Mouse (Mus musculus): ENCODE data around the gene Htra1. TPM values are rescaled to one million over a fixed set of nuclear protein-coding genes. Genes with fewer than 3 reads are reported as not detected.

Htra1 gene
- polyA plus RNA-seq, 1 experiment = 176 TPM

DNA sequence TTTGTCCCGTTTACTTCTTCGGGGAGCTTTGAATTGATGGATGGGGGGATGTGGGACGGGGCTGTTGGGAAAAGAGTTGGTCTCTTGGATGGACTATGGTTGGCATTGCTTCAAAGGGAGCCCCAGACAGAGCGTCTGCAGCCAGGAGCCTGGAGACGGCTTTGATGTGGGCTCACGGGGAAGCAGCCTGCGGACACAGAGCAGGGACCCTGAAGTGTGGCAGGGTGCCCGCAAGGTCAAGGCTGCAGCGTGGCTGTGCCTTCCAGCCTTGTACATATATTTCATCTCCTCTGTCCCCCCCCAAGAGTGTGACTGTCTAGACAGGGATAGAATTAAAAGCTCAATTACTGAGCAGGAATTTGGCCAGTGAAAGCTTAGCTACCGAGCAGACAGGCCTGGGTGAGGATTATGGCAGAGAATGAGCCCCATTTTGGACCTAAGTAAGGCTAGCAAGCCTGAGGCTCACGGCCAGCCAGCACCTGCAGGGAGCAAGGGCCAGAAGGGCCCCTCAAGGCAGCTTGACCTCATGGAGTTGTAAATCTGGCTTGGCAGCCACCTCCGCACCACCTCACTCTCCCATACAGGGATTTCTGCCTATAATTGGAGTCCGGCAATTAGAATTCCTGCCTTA is 40.5 kb downstream of the Htra1 start:
- TF ChIP-seq REST (IDR thresholded peaks at IDR 0.05; ENCODE audit: insufficient read depth, insufficient read length) (no peak), MAX (IDR thresholded peaks at IDR 0.05; ENCODE audit: low read depth) (no peak), E2F4 (IDR thresholded peaks at IDR 0.05; ENCODE audit: insufficient read depth) (no peak), POLR2A (IDR thresholded peaks at IDR 0.05; ENCODE audit: insufficient read length, low read depth) (no peak), USF1 (IDR thresholded peaks at IDR 0.05; ENCODE audit: low read depth) (no peak), MYOD1 (IDR thresholded peaks at IDR 0.05; ENCODE audit: control insufficient read depth in 1 of 3, insufficient read length in 2 of 3, low read depth in 2 of 3) (no peak), SRF (IDR thresholded peaks at IDR 0.05; ENCODE audit: control insufficient read depth, insufficient read length, low read depth) (no peak), TCF12 (IDR thresholded peaks at IDR 0.05; ENCODE audit: insufficient read depth, poor library complexity, severe bottlenecking) (no peak), MYOG (IDR thresholded peaks at IDR 0.05; ENCODE audit: control insufficient read depth in 1 of 3, insufficient read depth in 1 of 3, insufficient read length in 2 of 3, low read depth in 2 of 3) (no peak), TCF3 (IDR thresholded peaks at IDR 0.05; ENCODE audit: insufficient read length, low read depth) (no peak), POLR2AphosphoS2 (IDR thresholded peaks at IDR 0.05; ENCODE audit: insufficient read length, low read depth) (no peak), CEBPB (IDR thresholded peaks at IDR 0.05; ENCODE audit: insufficient read depth, poor library complexity, severe bottlenecking) (no peak)
- Histone ChIP-seq H3K36me3 (ENCODE audit: control insufficient read depth, insufficient read depth) (peaks cover 21% of the 10 kb centered on the region), H3K27me3 (ENCODE audit: control insufficient read depth, insufficient read depth, insufficient read length) (no peaks in the 10 kb centered on the region), H3ac (ENCODE audit: control insufficient read depth, insufficient read length) (no peak overlapping the region), H3K4me2 (ENCODE audit: low read depth) (no peak overlapping the region), H3K79me2 (ENCODE audit: control insufficient read depth, insufficient read depth) (no peaks in the 10 kb centered on the region), H3K4me3 (no peak overlapping the region)

GRCm38 (mm10) chr7:130977794-130978521 is 42.0 kb downstream of the Htra1 start:
- peak overlapping the region; percentile 9 for H3K4me2 ChIP-seq (ENCODE audit: low read depth)
- no peak overlapping the region for H3ac ChIP-seq (ENCODE audit: control insufficient read depth, insufficient read length)
- H3K36me3 ChIP-seq (ENCODE audit: control insufficient read depth, insufficient read depth) = peaks cover 20% of the 10 kb centered on the region
- H3K27me3 ChIP-seq (ENCODE audit: control insufficient read depth, insufficient read depth, insufficient read length) = no peaks in the 10 kb centered on the region
- TF ChIP-seq MYOD1 (IDR thresholded peaks at IDR 0.05; ENCODE audit: control insufficient read depth in 1 of 3, insufficient read length in 2 of 3, low read depth in 2 of 3) (peak in 1 of 3 experiments; percentile 24), USF1 (IDR thresholded peaks at IDR 0.05; ENCODE audit: low read depth) (no peak), POLR2AphosphoS2 (IDR thresholded peaks at IDR 0.05; ENCODE audit: insufficient read length, low read depth) (peak; percentile 42), MAX (IDR thresholded peaks at IDR 0.05; ENCODE audit: low read depth) (no peak), POLR2A (IDR thresholded peaks at IDR 0.05; ENCODE audit: insufficient read length, low read depth) (peak; percentile 19), SRF (IDR thresholded peaks at IDR 0.05; ENCODE audit: control insufficient read depth, insufficient read length, low read depth) (no peak)
- H3K79me2 ChIP-seq (ENCODE audit: control insufficient read depth, insufficient read depth) = no peaks in the 10 kb centered on the region
- H3K4me3 ChIP-seq = no peak overlapping the region

GRCm38 (mm10) chr7:130978545-130978944 is 42.6 kb downstream of the Htra1 start:
- H3K4me2 ChIP-seq (ENCODE audit: low read depth) = no peak overlapping the region
- peaks cover 21% of the 10 kb centered on the region for H3K36me3 ChIP-seq (ENCODE audit: control insufficient read depth, insufficient read depth)
- H3K27me3 ChIP-seq (ENCODE audit: control insufficient read depth, insufficient read depth, insufficient read length) = no peaks in the 10 kb centered on the region
- TF ChIP-seq POLR2A (IDR thresholded peaks at IDR 0.05; ENCODE audit: insufficient read length, low read depth) = no peak
- no peak for TF ChIP-seq MYOD1 (IDR thresholded peaks at IDR 0.05; ENCODE audit: control insufficient read depth in 1 of 3, insufficient read length in 2 of 3, low read depth in 2 of 3)
- no peak for TF ChIP-seq REST (IDR thresholded peaks at IDR 0.05; ENCODE audit: insufficient read depth, insufficient read length)
- no peak for TF ChIP-seq CEBPB (IDR thresholded peaks at IDR 0.05; ENCODE audit: insufficient read depth, poor library complexity, severe bottlenecking)
- no peak for TF ChIP-seq POLR2AphosphoS2 (IDR thresholded peaks at IDR 0.05; ENCODE audit: insufficient read length, low read depth)
- TF ChIP-seq SRF (IDR thresholded peaks at IDR 0.05; ENCODE audit: control insufficient read depth, insufficient read length, low read depth) = no peak
- TF ChIP-seq E2F4 (IDR thresholded peaks at IDR 0.05; ENCODE audit: insufficient read depth) = no peak
- no peak for TF ChIP-seq TCF12 (IDR thresholded peaks at IDR 0.05; ENCODE audit: insufficient read depth, poor library complexity, severe bottlenecking)
- TF ChIP-seq MAX (IDR thresholded peaks at IDR 0.05; ENCODE audit: low read depth) = no peak
- no peak overlapping the region for H3ac ChIP-seq (ENCODE audit: control insufficient read depth, insufficient read length)
- H3K79me2 ChIP-seq (ENCODE audit: control insufficient read depth, insufficient read depth) = no peaks in the 10 kb centered on the region
- no peak overlapping the region for H3K4me3 ChIP-seq

- Histone ChIP-seq H3ac (ENCODE audit: control insufficient read depth, insufficient read length) (no peak overlapping the region), H3K4me2 (ENCODE audit: low read depth) (peak overlapping the region; percentile 10), H3K79me2 (ENCODE audit: control insufficient read depth, insufficient read depth) (no peaks in the 10 kb centered on the region), H3K4me3 (no peak overlapping the region), H3K36me3 (ENCODE audit: control insufficient read depth, insufficient read depth) (peaks cover 12% of the 10 kb centered on the region), H3K27me3 (ENCODE audit: control insufficient read depth, insufficient read depth, insufficient read length) (no peaks in the 10 kb centered on the region)
- TF ChIP-seq POLR2AphosphoS2 (IDR thresholded peaks at IDR 0.05; ENCODE audit: insufficient read length, low read depth) (no peak), MYOD1 (IDR thresholded peaks at IDR 0.05; ENCODE audit: control insufficient read depth in 1 of 3, insufficient read length in 2 of 3, low read depth in 2 of 3) (peak in 2 of 3 experiments; percentile 55 to 79), TCF12 (IDR thresholded peaks at IDR 0.05; ENCODE audit: insufficient read depth, poor library complexity, severe bottlenecking) (peak; percentile 23), REST (IDR thresholded peaks at IDR 0.05; ENCODE audit: insufficient read depth, insufficient read length) (no peak), MYOG (IDR thresholded peaks at IDR 0.05; ENCODE audit: control insufficient read depth in 1 of 3, insufficient read depth in 1 of 3, insufficient read length in 2 of 3, low read depth in 2 of 3) (peak in 1 of 3 experiments; percentile 74)
Measured at GRCm38 (mm10) chr7:130980130-130980529, 44.2 kb downstream of the Htra1 start.

DNA sequence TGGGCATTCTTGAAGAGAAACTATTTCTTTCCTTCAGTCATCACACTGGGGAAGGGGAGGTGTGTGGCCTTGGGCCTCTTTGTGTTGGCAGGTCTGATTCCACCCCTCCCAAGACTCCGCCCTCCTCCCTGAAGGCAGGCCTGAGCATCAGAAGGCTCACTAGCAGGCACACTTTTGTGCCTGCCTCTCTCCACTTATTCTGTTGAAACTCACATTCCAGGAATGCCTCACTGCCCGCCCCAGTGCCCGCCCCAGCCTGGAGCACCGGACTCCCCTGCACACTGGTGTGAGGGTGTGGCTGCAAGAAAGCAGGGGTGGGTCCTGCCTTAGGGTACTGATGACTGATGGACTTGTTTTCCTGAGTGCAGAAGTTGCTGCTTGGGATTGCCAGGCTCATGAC is 46.5 kb downstream of the Htra1 start:
- no peaks in the 10 kb centered on the region for H3K27me3 ChIP-seq (ENCODE audit: control insufficient read depth, insufficient read depth, insufficient read length)
- H3ac ChIP-seq (ENCODE audit: control insufficient read depth, insufficient read length) = no peak overlapping the region
- H3K4me2 ChIP-seq (ENCODE audit: low read depth) = peak overlapping the region; percentile 27
- TF ChIP-seq CEBPB (IDR thresholded peaks at IDR 0.05; ENCODE audit: insufficient read depth, poor library complexity, severe bottlenecking) = no peak
- TF ChIP-seq TCF3 (IDR thresholded peaks at IDR 0.05; ENCODE audit: insufficient read length, low read depth) = no peak
- no peak for TF ChIP-seq TCF12 (IDR thresholded peaks at IDR 0.05; ENCODE audit: insufficient read depth, poor library complexity, severe bottlenecking)
- TF ChIP-seq USF1 (IDR thresholded peaks at IDR 0.05; ENCODE audit: low read depth) = no peak
- TF ChIP-seq MAX (IDR thresholded peaks at IDR 0.05; ENCODE audit: low read depth) = no peak
- no peak for TF ChIP-seq E2F4 (IDR thresholded peaks at IDR 0.05; ENCODE audit: insufficient read depth)
- TF ChIP-seq POLR2AphosphoS2 (IDR thresholded peaks at IDR 0.05; ENCODE audit: insufficient read length, low read depth) = no peak
- no peak for TF ChIP-seq SRF (IDR thresholded peaks at IDR 0.05; ENCODE audit: control insufficient read depth, insufficient read length, low read depth)
- no peak for TF ChIP-seq REST (IDR thresholded peaks at IDR 0.05; ENCODE audit: insufficient read depth, insufficient read length)
- peak in 1 of 3 experiments; percentile 7 for TF ChIP-seq MYOD1 (IDR thresholded peaks at IDR 0.05; ENCODE audit: control insufficient read depth in 1 of 3, insufficient read length in 2 of 3, low read depth in 2 of 3)
- peak in 1 of 3 experiments; percentile 29 for TF ChIP-seq MYOG (IDR thresholded peaks at IDR 0.05; ENCODE audit: control insufficient read depth in 1 of 3, insufficient read depth in 1 of 3, insufficient read length in 2 of 3, low read depth in 2 of 3)
- H3K79me2 ChIP-seq (ENCODE audit: control insufficient read depth, insufficient read depth) = no peaks in the 10 kb centered on the region
- H3K4me3 ChIP-seq = no peak overlapping the region
- peaks cover 15% of the 10 kb centered on the region for H3K36me3 ChIP-seq (ENCODE audit: control insufficient read depth, insufficient read depth)

Data from myocyte (in vitro differentiated cells).